Mouse (Mus musculus): ENCODE data around the gene Ccl25. TPM values are rescaled to one million over a fixed set of nuclear protein-coding genes. Genes with fewer than 3 reads are reported as not detected.

Ccl25 gene
- total RNA-seq (2021) = 10 to 100 TPM; 10.8 to 12.1 TPM
- long read RNA-seq, experiment 1, partial matches to known transcripts = 0 of 22 reads
- long read RNA-seq, experiment 1, other reads (novel, unspliced or antisense) = 21 of 22 reads
- long read RNA-seq, experiment 2, partial matches to known transcripts = 0 of 19 reads
- long read RNA-seq, experiment 2, other reads (novel, unspliced or antisense) = 19 of 19 reads

DNA sequence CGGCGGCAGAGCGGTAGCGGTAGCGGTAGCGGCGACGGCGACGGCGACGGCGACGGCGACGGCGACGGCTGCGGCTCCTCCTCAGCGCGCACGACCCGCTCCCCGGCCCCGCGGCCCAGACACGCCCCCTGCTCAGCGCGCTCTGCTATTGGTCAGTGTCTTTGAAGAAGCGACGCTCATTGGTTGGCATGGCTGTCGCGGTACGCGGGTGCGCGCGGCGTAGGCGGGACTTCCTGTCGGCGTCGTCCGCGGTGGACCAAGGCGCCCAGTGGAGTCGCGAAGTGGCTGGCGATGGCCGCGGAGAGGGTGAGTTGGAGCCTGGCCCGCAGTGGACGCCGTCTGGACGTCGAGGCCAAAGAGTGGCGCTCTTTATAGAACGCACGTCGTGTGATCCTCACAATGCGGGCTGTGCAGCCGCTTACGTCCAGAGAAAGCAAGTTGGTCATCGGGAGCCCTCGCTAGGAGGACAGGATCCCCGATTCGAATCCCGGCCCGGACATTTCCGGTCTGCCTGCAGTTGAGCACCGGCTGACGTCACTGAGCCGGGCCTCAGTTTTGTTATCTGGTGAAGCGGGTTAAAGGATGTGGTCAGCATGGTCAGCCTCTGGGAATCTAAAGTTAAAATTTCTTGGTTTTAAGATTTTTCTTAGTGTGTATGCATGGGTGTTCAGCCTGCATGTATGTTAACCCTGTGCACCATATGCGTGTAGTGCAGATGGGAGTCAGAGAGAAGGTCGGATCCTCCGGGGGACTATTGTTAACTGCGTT lies at the start of gene Ccl25, which contains the start of gene Elavl1:
TSS of gene Ccl25 (plus strand) at position 228 of the 768 bp plus-strand sequence.
TSS of gene Elavl1 (minus strand) at position 431 of the 768 bp plus-strand sequence.
- peak; percentile 97 for DNase-seq

GRCm38 (mm10) chr8:4275275-4276110 lies 49.5 kb upstream of the Ccl25 start, which contains the start of gene Timm44:
Gene Timm44, minus strand, starts transcription at chr8:4275913.
- peak; percentile 93 for DNase-seq

DNA sequence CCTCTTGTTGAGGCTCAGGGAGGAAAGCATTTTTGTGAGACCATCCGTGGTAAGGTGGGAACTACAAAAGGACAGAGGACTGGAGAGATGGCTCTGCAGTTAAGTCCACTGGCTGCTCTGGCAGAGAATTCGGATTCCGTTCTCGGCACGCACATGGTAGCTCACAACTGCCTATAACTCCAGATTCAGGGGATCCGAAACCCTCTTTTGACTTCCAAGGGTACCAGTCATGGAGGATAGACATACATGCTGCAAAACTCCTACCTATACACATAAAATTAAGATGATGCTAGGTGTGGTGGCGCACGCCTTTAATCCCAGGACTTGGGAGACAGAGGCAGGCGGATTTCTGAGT lies 48.9 kb upstream of the Ccl25 start:
- DNase-seq = no peak

DNA sequence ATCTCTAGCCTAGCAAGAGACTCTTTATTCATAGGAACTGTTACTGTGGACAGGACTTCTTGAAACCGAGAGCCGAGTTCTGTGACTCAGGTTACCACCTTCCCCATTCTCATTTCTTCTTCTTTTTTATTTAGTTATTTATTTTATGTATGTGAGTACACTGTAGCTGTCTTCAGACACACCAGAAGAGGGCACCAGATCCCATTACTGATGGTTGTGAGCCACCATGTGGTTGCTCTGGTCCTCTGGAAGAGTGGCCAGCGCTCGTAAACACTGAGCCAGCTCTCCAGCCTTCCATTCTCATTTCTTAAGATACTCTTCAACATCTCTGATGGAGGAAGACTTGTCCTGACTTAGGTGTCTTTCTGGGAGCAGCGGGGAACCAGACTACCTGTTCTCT lies 32.3 kb upstream of the Ccl25 start:
- DNase-seq = no peak

GRCm38 (mm10) chr8:4297822-4298221 lies 27.2 kb upstream of the Ccl25 start:
- DNase-seq = no peak

GRCm38 (mm10) chr8:4304124-4304547 lies 20.9 kb upstream of the Ccl25 start:
- no peak for DNase-seq

GRCm38 (mm10) chr8:4305838-4306237 lies 19.2 kb upstream of the Ccl25 start:
- no peak for DNase-seq

GRCm38 (mm10) chr8:4312104-4312503 lies 12.9 kb upstream of the Ccl25 start:
- DNase-seq = no peak

DNA sequence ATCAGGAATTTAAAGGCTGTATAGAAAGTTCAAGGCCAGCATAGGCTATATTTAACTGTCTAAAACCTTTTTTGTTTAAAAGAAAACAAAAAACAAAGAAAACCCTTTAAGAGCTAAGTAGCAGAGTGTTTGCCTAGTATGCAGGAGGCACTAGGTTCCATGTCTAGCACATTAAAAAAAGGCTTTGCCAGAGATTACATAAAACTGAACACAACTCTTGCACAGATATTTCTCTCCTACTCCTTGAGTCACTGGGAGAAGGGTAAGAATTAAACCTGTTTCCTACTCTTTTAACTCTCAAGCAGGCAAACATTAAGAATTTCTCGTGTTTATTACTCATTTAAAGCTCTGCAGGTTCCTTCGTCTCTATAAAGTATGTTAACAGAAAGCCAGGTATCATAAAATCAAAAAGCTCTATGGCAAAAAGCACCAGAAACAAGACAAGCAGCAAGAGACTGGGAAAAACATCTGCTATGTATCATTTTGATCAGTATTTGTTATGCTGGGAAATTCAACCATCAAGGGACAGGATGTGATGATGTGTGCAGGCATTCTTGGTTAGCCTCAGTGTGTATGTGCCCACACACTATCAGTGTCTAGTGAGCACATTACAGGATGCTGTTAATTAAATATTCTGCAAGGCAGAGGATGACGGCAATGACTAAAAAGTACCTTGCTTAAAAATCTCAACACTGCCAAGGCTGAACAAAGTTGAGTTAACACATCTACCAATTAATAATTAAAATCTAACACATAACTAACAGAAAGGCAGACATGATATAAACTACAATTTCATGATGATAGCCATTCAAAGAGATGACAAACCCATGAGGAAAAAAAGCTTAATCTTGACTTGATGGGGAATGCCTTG lies 11.5 kb upstream of the Ccl25 start:
- no peak for DNase-seq

GRCm38 (mm10) chr8:4314852-4315251 lies 10.2 kb upstream of the Ccl25 start:
- DNase-seq = no peak

DNA sequence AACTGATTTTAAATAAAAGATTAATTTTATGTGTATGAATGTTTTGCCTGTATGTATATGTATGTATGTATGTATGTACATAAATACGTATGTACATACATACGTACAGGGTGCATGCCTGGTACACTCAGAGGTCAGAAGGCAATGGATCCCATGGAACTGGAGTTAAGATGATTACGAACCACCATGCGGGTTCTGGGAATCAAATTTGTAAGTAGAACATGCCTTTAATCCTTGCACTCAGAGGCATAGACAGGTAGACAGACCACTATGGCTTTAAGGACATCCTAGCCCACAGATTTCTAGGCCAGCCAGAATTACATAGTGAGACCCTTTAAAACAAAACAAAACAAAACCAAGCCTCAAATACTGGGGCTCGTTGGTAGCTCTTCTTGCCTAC lies 6.9 kb upstream of the Ccl25 start:
- no peak for DNase-seq

- no peak for DNase-seq
Measured at GRCm38 (mm10) chr8:4318796-4319572, 6.0 kb upstream of the Ccl25 start.

- no peak for DNase-seq
Measured at GRCm38 (mm10) chr8:4319573-4319872, 5.5 kb upstream of the Ccl25 start.

- DNase-seq = no peak
Measured at GRCm38 (mm10) chr8:4320404-4320803, 4.6 kb upstream of the Ccl25 start.

DNA sequence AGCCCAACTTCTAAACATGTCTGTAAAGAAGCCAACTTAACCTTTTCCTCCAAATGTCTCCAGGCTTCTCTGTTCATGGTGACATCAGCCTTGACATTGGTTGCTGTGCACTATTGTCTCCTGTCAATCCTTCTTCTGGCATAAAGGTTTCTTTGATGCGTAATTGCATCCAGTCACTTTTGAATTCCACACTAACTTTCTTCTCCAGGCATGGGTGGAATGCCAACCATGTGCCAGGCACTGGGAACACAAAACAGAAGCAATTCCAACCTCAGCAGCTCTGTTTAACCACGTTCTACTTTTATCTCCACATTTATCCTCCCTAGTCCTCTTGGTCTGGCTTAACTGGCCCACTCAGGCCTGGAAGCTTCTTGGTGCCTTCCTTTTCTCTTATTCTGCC lies 4.0 kb upstream of the Ccl25 start:
- DNase-seq = no peak

DNA sequence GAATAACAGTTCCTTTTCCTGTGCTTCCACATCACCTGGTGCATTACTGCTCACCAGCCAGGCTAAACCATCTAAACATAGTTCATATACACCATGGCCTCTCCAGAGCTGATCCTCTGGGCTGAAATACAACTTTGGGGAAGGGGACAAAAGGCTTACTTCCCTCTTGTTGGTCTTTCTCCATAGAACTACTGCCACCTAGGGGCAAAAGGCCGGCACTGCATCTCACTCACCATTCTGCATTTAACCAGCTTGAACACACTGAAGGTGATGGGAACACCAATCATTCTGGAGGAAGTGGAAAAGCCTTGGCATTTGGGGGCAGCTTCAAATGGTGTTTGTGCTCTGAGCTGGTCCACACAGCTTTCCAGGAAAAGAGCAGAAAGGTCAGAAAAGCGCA lies 2.5 kb upstream of the Ccl25 start:
- DNase-seq = peak; percentile 64

DNA sequence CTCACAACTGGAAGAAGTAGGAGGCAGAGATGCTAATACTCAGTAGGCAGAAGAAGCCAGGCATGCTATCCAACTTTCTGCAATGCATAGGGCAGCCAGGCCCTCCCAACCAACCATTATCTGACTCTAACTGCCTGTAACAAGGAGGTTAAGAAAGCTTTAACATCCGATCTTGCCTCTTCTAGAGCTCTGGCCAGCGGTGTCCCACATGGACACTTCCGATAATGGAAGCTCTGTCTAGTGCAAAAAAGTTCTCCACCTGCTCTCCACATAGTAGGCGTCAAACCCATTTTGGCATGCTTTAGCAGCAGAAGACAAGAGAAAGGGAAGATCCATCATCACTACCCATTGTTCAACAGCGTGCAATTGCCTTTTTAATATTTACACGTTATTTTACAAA lies 1.1 kb upstream of the Ccl25 start:
- DNase-seq = no peak

- no peak for DNase-seq
Measured at GRCm38 (mm10) chr8:4324525-4324924, 485 bp upstream of the Ccl25 start.

DNA sequence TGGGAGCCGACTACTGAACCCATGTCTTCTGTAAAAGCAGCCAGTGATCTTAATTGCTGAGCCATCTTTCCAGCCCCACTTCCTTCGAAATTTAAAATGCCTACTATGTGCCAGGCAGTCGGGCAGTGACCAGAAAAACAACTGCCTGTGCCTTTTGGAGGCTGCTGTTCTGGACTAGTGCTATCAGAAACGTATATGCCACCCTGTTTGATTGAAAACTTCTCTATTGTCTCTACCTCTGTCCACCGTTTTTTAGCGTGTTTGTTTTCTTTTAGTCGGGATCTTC lies 684 bp downstream of the Ccl25 start:
- DNase-seq = no peak

GRCm38 (mm10) chr8:4329000-4329399 lies 4.0 kb downstream of the Ccl25 start:
- DNase-seq = no peak

GRCm38 (mm10) chr8:4333966-4334365 lies 9.0 kb downstream of the Ccl25 start:
- DNase-seq = no peak

- DNase-seq = no peak
Measured at GRCm38 (mm10) chr8:4335678-4336077, 10.7 kb downstream of the Ccl25 start.

All from gastrocnemius, postnatal 25 days (tissue).